In genomic region chr14:46256336-46256735, GRCm38 (mm10) we compare ENCODE assay signal across 26 mouse cellular contexts.
A peak's percentile ranks its signal among the peaks of the same experiment; 100 is the strongest.
DNase-seq lines count a peak whose midpoint lies in the region; ATAC-seq and TF ChIP-seq lines count a peak whose summit lies in the region.
"Had no signal": no experiment of that assay in that cellular context is flagged by ENCODE, and none has a peak within 500 bp of the region (broad histone marks: within the 10 kb centered on the region; RNA-seq: fewer than 3 reads in every experiment).

No protein-coding gene starts in this region.

- DNase-seq in lung, embryonic 14.5 days: peak; percentile 30
- DNase-seq in lung, postnatal 4 days: no peak
- DNase-seq in embryo, embryonic 10 days (ENCODE audit: low spot score): peak; percentile 83
- peak; percentile 58 for DNase-seq in embryonic facial prominence, embryonic 11.5 days (ENCODE audit: low spot score)
- DNase-seq in forebrain, postnatal 0 days: no peak
- DNase-seq: adrenal gland, postnatal 14 days; cerebellum, adult 11 months; cerebellum, postnatal 14 days; gastrocnemius, postnatal 10 days; heart, adult 18-20 months; kidney, adult 11 months; layer of hippocampus, adult 9-11 months; lung, adult 18-20 months; spleen, adult 18-20 months; thymus, adult 18-20 months; thymus, postnatal 4 days had no signal

- no peak for TF ChIP-seq CTCF in lung, embryonic 14.5 days (IDR thresholded peaks at IDR 0.05; ENCODE audit: low read depth)
- no peak for TF ChIP-seq CTCF in forebrain, postnatal 0 days (IDR thresholded peaks at IDR 0.05; ENCODE audit: low read depth)

- peak; percentile 41; the same call in 1 of the 2 replicates for ATAC-seq in lung, embryonic 14.5 days (ENCODE audit: insufficient read depth)
- no peak for ATAC-seq in embryonic facial prominence, embryonic 11.5 days (replicated peaks; ENCODE audit: insufficient number of reproducible peaks, low FRiP score, low TSS enrichment, low read depth)
- ATAC-seq in megakaryocyte-erythroid progenitor cell, adult 5-6 weeks (replicated peaks; ENCODE audit: low FRiP score, low TSS enrichment, poor library complexity, severe bottlenecking): no peak
- no peak for ATAC-seq in forebrain, postnatal 0 days
- ATAC-seq in intestine, embryonic 15.5 days: no peak
- ATAC-seq: midbrain, embryonic 13.5 days had no signal

- no peak overlapping the region for H3K9ac ChIP-seq in lung, embryonic 14.5 days
- no peak overlapping the region for H3K9ac ChIP-seq in embryonic facial prominence, embryonic 11.5 days (replicated peaks; ENCODE audit: low read length)
- no peak overlapping the region for H3K9ac ChIP-seq in forebrain, postnatal 0 days
- H3K9ac ChIP-seq in intestine, embryonic 15.5 days: no peak overlapping the region
- H3K9ac ChIP-seq: embryonic facial prominence, embryonic 13.5 days; heart, embryonic 13.5 days; hindbrain, embryonic 15.5 days; midbrain, embryonic 13.5 days; neural tube, embryonic 13.5 days; stomach, embryonic 15.5 days had no signal

- H3K27ac ChIP-seq in lung, embryonic 14.5 days (ENCODE audit: low read depth): no peak overlapping the region
- H3K27ac ChIP-seq in embryonic facial prominence, embryonic 11.5 days (replicated peaks; ENCODE audit: low read depth, low read length): no peak overlapping the region
- H3K27ac ChIP-seq in forebrain, postnatal 0 days (ENCODE audit: low read depth, low read length): no peak overlapping the region
- no peak overlapping the region for H3K27ac ChIP-seq in intestine, embryonic 15.5 days
- H3K27ac ChIP-seq: embryonic facial prominence, embryonic 13.5 days; heart, embryonic 13.5 days; hindbrain, embryonic 15.5 days; macrophage; midbrain, embryonic 13.5 days; neural tube, embryonic 13.5 days; stomach, embryonic 15.5 days had no signal

- no peak overlapping the region for H3K4me2 ChIP-seq in lung, embryonic 14.5 days
- no peak overlapping the region for H3K4me2 ChIP-seq in embryonic facial prominence, embryonic 11.5 days (ENCODE audit: low read depth, low read length)
- H3K4me2 ChIP-seq in forebrain, postnatal 0 days (ENCODE audit: low read depth): no peak overlapping the region
- H3K4me2 ChIP-seq in intestine, embryonic 15.5 days (replicated peaks): no peak overlapping the region
- H3K4me2 ChIP-seq: embryonic facial prominence, embryonic 13.5 days; heart, embryonic 13.5 days; hindbrain, embryonic 15.5 days; liver, embryonic 11.5 days; midbrain, embryonic 13.5 days; neural tube, embryonic 13.5 days; stomach, embryonic 15.5 days had no signal

- peaks cover 10% of the 10 kb centered on the region; the same call in 1 of the 2 replicates for H3K4me1 ChIP-seq in lung, embryonic 14.5 days (ENCODE audit: insufficient read depth)
- H3K4me1 ChIP-seq in embryonic facial prominence, embryonic 11.5 days (ENCODE audit: control insufficient read depth, insufficient read depth, low read length): no peaks in the 10 kb centered on the region
- no peaks in the 10 kb centered on the region for H3K4me1 ChIP-seq in forebrain, postnatal 0 days (ENCODE audit: insufficient read depth)
- H3K4me1 ChIP-seq in intestine, embryonic 15.5 days (replicated peaks): no peaks in the 10 kb centered on the region
- H3K4me1 ChIP-seq: hindbrain, embryonic 15.5 days; midbrain, embryonic 13.5 days; neural tube, embryonic 13.5 days; stomach, embryonic 15.5 days had no signal

- H3K9me3 ChIP-seq in lung, embryonic 14.5 days (ENCODE audit: low read depth, low read length): no peaks in the 10 kb centered on the region
- H3K9me3 ChIP-seq in embryonic facial prominence, embryonic 11.5 days (replicated peaks; ENCODE audit: control insufficient read depth, low read length): no peaks in the 10 kb centered on the region
- H3K9me3 ChIP-seq in forebrain, postnatal 0 days (ENCODE audit: low read length): no peaks in the 10 kb centered on the region
- H3K9me3 ChIP-seq in intestine, embryonic 15.5 days: no peaks in the 10 kb centered on the region
- H3K9me3 ChIP-seq: embryonic facial prominence, embryonic 13.5 days; heart, embryonic 13.5 days; hindbrain, embryonic 15.5 days; midbrain, embryonic 13.5 days; neural tube, embryonic 13.5 days; stomach, embryonic 15.5 days had no signal

- H3K36me3 ChIP-seq in lung, embryonic 14.5 days (ENCODE audit: insufficient read depth): no peaks in the 10 kb centered on the region
- no peaks in the 10 kb centered on the region for H3K36me3 ChIP-seq in embryonic facial prominence, embryonic 11.5 days (replicated peaks; ENCODE audit: control insufficient read depth, insufficient read depth, low read depth, low read length)
- no peaks in the 10 kb centered on the region for H3K36me3 ChIP-seq in forebrain, postnatal 0 days (ENCODE audit: insufficient read depth)
- H3K36me3 ChIP-seq in intestine, embryonic 15.5 days: no peaks in the 10 kb centered on the region
- H3K36me3 ChIP-seq: embryonic facial prominence, embryonic 13.5 days; heart, embryonic 13.5 days; hindbrain, embryonic 15.5 days; midbrain, embryonic 13.5 days; neural tube, embryonic 13.5 days; stomach, embryonic 15.5 days had no signal

- H3K4me3 ChIP-seq in lung, embryonic 14.5 days (ENCODE audit: low read depth, low read length): no peak overlapping the region
- H3K4me3 ChIP-seq in embryonic facial prominence, embryonic 11.5 days (ENCODE audit: low read depth, low read length): no peak overlapping the region
- no peak overlapping the region for H3K4me3 ChIP-seq in forebrain, postnatal 0 days (ENCODE audit: low read depth, low read length)
- H3K4me3 ChIP-seq in intestine, embryonic 15.5 days (replicated peaks): no peak overlapping the region
- H3K4me3 ChIP-seq: embryonic facial prominence, embryonic 13.5 days; heart, embryonic 13.5 days; hindbrain, embryonic 15.5 days; midbrain, embryonic 13.5 days; neural tube, embryonic 13.5 days; stomach, embryonic 15.5 days had no signal

- no peaks in the 10 kb centered on the region for H3K27me3 ChIP-seq in lung, embryonic 14.5 days (ENCODE audit: insufficient read depth, low read length)
- no peaks in the 10 kb centered on the region for H3K27me3 ChIP-seq in embryonic facial prominence, embryonic 11.5 days (ENCODE audit: control insufficient read depth, insufficient read depth, low read length)
- H3K27me3 ChIP-seq in forebrain, postnatal 0 days (ENCODE audit: insufficient read depth, low read length): no peaks in the 10 kb centered on the region
- H3K27me3 ChIP-seq in intestine, embryonic 15.5 days (replicated peaks): no peaks in the 10 kb centered on the region
- H3K27me3 ChIP-seq: embryonic facial prominence, embryonic 13.5 days; heart, embryonic 13.5 days; hindbrain, embryonic 15.5 days; midbrain, embryonic 13.5 days; neural tube, embryonic 13.5 days; stomach, embryonic 15.5 days had no signal

- 21% methylated on average over 1 of the region's 1 CpGs for WGBS in lung, embryonic 14.5 days
- 0% methylated on average over 1 of the region's 1 CpGs for WGBS in embryonic facial prominence, embryonic 11.5 days
- 6% methylated on average over 1 of the region's 1 CpGs for WGBS in forebrain, postnatal 0 days
- 23% methylated on average over 1 of the region's 1 CpGs for WGBS in intestine, embryonic 15.5 days

Comparison
In these comparisons a context has a peak if more than half of its experiments do, and no peak if none do; other contexts are left out.
1. DNase-seq: peak in lung, embryonic 14.5 days (single experiment), embryo, embryonic 10 days (single experiment) and embryonic facial prominence, embryonic 11.5 days (single experiment); none in lung, postnatal 4 days (0 of 2) and forebrain, postnatal 0 days (single experiment).